Mouse (Mus musculus) gastrocnemius, adult 2 months (tissue): ENCODE measurements around the gene Gm5565. TPM values are rescaled to one million over a fixed set of nuclear protein-coding genes. Genes with fewer than 3 reads are reported as not detected.

Experiments
- DNase-seq: peaks from one replicate; pipeline ENCODE4 v3.0.0; 2022
- H3K27ac ChIP-seq: fragments of 200-600 bp; 2 replicates; pipeline ENCODE4 v1.8.1; 2022; ENCODE audit warnings: mild to moderate bottlenecking
- H3K4me3 ChIP-seq: fragments of 200-600 bp; 2 replicates; pipeline ENCODE4 v1.8.1; 2022; ENCODE audit warnings: mild to moderate bottlenecking, moderate library complexity
- CTCF ChIP-seq: fragments of 200-600 bp; IDR thresholded peaks from 2 replicates; pipeline ENCODE4 v1.8.1; 2022; ENCODE audit warnings: antibody characterized with exemption, mild to moderate bottlenecking, moderate library complexity
- intact Hi-C: fragments of 180-260 bp; cut with DNase I; formaldehyde crosslinking; loops from one replicate; pipeline ENCODE4 v1.15.1; 2025
- total RNA-seq, 2 experiments: library from RNA; stranded (reverse); gene quantifications; 2 replicates each; pipeline ENCODE4 v1.2.3; 2021

The Gm5565 gene
- total RNA-seq, 2 experiments from 2014 or later: not detected

GRCm38 (mm10) chr5:146150454-146150853 lies 9.9 kb downstream of the Gm5565 start:
- no peak overlapping the region for H3K4me3 ChIP-seq
- no peak for TF ChIP-seq CTCF
- no peak for DNase-seq
- H3K27ac ChIP-seq: no peak overlapping the region
- intact Hi-C loops: no loop called here

- TF ChIP-seq CTCF: peak; percentile 28; the same call in 1 of the 2 replicates
- Histone ChIP-seq H3K27ac (no peak overlapping the region), H3K4me3 (no peak overlapping the region)
- no peak for DNase-seq
- intact Hi-C loops: no loop called here
Observed at GRCm38 (mm10) chr5:146147903-146148302, 12.4 kb downstream of the Gm5565 start.

Other genes starting within 250 kb of the Gm5565 start
- gene Cyp3a25, start 150.9 kb downstream of the Gm5565 start, total RNA-seq: not detected
- not detected for gene Cyp3a59, start 81.3 kb downstream of the Gm5565 start, total RNA-seq
- gene Gm6309, start 10.2 kb upstream of the Gm5565 start, total RNA-seq: not detected
- gene 1700001J03Rik, start 24.8 kb upstream of the Gm5565 start, total RNA-seq: 1 to 10 TPM in 1 of 2 experiments, under 1 TPM in 1; 0.79 to 1.4 TPM
- gene Rnf6, start 61.0 kb upstream of the Gm5565 start, total RNA-seq: 10 to 100 TPM; 40.9 to 41.5 TPM
- 10 to 100 TPM; 16.8 to 17.6 TPM for gene Cdk8, start 70.7 kb upstream of the Gm5565 start, total RNA-seq
- gene Wasf3, start 224.4 kb upstream of the Gm5565 start, total RNA-seq: under 1 TPM; 0.64 to 0.92 TPM